In genomic region chr12:3849481-3849880, GRCm38 (mm10) we compare ENCODE assay signal across 18 mouse cellular contexts. TPM values are rescaled to one million over a fixed set of nuclear protein-coding genes. Genes with fewer than 3 reads are reported as not detected.
DNase-seq lines count a peak whose midpoint lies in the region; ATAC-seq and TF ChIP-seq lines count a peak whose summit lies in the region.
"Had no signal": no experiment of that assay in that cellular context is flagged by ENCODE, and none has a peak within 500 bp of the region (broad histone marks: within the 10 kb centered on the region; RNA-seq: fewer than 3 reads in every experiment).

No protein-coding gene starts in this region.

- no peak overlapping the region for H3K4me2 ChIP-seq in hindbrain, embryonic 11.5 days (replicated peaks; ENCODE audit: low read depth, low read length)
- no peak overlapping the region for H3K4me2 ChIP-seq in hindbrain, embryonic 14.5 days (replicated peaks)
- H3K4me2 ChIP-seq in lung, embryonic 14.5 days, result no peak overlapping the region
- H3K4me2 ChIP-seq: heart, embryonic 11.5 days; hindbrain, embryonic 15.5 days; limb, embryonic 12.5 days; liver, embryonic 15.5 days had no signal

- H3K27ac ChIP-seq in hindbrain, embryonic 11.5 days (ENCODE audit: low read depth, low read length), result peak overlapping the region; percentile 56; the same call in 1 of the 2 replicates
- no peak overlapping the region for H3K27ac ChIP-seq in hindbrain, embryonic 14.5 days
- H3K27ac ChIP-seq in lung, embryonic 14.5 days (ENCODE audit: low read depth), result peak overlapping the region; percentile 30; the same call in 1 of the 2 replicates
- peak overlapping the region; percentile 71 for H3K27ac ChIP-seq in embryonic facial prominence, embryonic 10.5 days (replicated peaks)
- H3K27ac ChIP-seq in limb, embryonic 10.5 days, result peak overlapping the region; percentile 86
- H3K27ac ChIP-seq: hindbrain, embryonic 15.5 days; layer of hippocampus, adult 2 months; liver, embryonic 15.5 days had no signal

- no peak for ATAC-seq in hindbrain, embryonic 11.5 days (ENCODE audit: low FRiP score)
- ATAC-seq in hindbrain, embryonic 14.5 days (ENCODE audit: low FRiP score), result no peak
- ATAC-seq in lung, embryonic 14.5 days (ENCODE audit: insufficient read depth), result no peak
- ATAC-seq: forebrain, embryonic 14.5 days had no signal

- 94% methylated on average over 13 of the region's 13 CpGs for WGBS in hindbrain, embryonic 11.5 days
- 93% methylated on average over 13 of the region's 13 CpGs for WGBS in hindbrain, embryonic 14.5 days
- whole genome bisulfite sequencing in lung, embryonic 14.5 days, result 93% methylated on average over 13 of the region's 13 CpGs
- 89% methylated on average over 13 of the region's 13 CpGs for WGBS in embryonic facial prominence, embryonic 10.5 days
- WGBS in limb, embryonic 10.5 days, result 92% methylated on average over 13 of the region's 13 CpGs

- intact Hi-C loops in gastrocnemius, postnatal 14 days (cut with DNase I; ENCODE audit: low total_unique reads), result no loop called here

- H3K27me3 ChIP-seq in hindbrain, embryonic 11.5 days (ENCODE audit: control insufficient read depth, insufficient read depth, low read length), result no peaks in the 10 kb centered on the region
- H3K27me3 ChIP-seq in hindbrain, embryonic 14.5 days (ENCODE audit: control insufficient read depth, insufficient read depth, low read length), result no peaks in the 10 kb centered on the region
- H3K27me3 ChIP-seq in lung, embryonic 14.5 days (ENCODE audit: insufficient read depth, low read length), result no peaks in the 10 kb centered on the region
- peaks cover 44% of the 10 kb centered on the region for H3K27me3 ChIP-seq in embryonic facial prominence, embryonic 10.5 days (replicated peaks; ENCODE audit: low read depth, poor library complexity, severe bottlenecking)
- peaks cover 33% of the 10 kb centered on the region for H3K27me3 ChIP-seq in limb, embryonic 10.5 days (ENCODE audit: low read depth, poor library complexity, severe bottlenecking)
- H3K27me3 ChIP-seq: hindbrain, embryonic 15.5 days; limb, embryonic 12.5 days; liver, embryonic 15.5 days had no signal

- H3K9ac ChIP-seq in hindbrain, embryonic 11.5 days (ENCODE audit: low read depth, low read length), result 0 out of 2 replicates have a peak overlapping the region, but pooled peaks have one; percentile 23
- H3K9ac ChIP-seq in hindbrain, embryonic 14.5 days, result no peak overlapping the region
- H3K9ac ChIP-seq in lung, embryonic 14.5 days, result no peak overlapping the region
- H3K9ac ChIP-seq: hindbrain, embryonic 15.5 days; limb, embryonic 12.5 days; liver, embryonic 15.5 days had no signal

- DNase-seq in hindbrain, embryonic 11.5 days (ENCODE audit: low spot score), result no peak
- no peak for DNase-seq in hindbrain, embryonic 14.5 days (ENCODE audit: low spot score)
- DNase-seq in lung, embryonic 14.5 days, result no peak
- DNase-seq in lung, postnatal 10 days, result no peak
- DNase-seq in embryonic facial prominence, embryonic 10.5 days (ENCODE audit: low spot score), result no peak
- DNase-seq in limb, embryonic 10.5 days (ENCODE audit: low spot score), result no peak
- DNase-seq in gastrocnemius, postnatal 14 days, result no peak
- DNase-seq: adrenal gland, postnatal 10 days; cerebellum, adult 9-10 months; right cerebral cortex, postnatal 4 days; thymus, postnatal 25 days had no signal

- H3K4me1 ChIP-seq in hindbrain, embryonic 11.5 days (replicated peaks; ENCODE audit: control insufficient read depth, insufficient read depth, low read length), result peaks cover 6% of the 10 kb centered on the region
- H3K4me1 ChIP-seq in hindbrain, embryonic 14.5 days (replicated peaks; ENCODE audit: control insufficient read depth, insufficient read depth, low read length), result peaks cover 5% of the 10 kb centered on the region; the same call in 1 of the 2 replicates
- H3K4me1 ChIP-seq in lung, embryonic 14.5 days (ENCODE audit: insufficient read depth), result no peaks in the 10 kb centered on the region
- H3K4me1 ChIP-seq in embryonic facial prominence, embryonic 10.5 days, result peaks cover 29% of the 10 kb centered on the region
- H3K4me1 ChIP-seq in limb, embryonic 10.5 days, result peaks cover 38% of the 10 kb centered on the region
- H3K4me1 ChIP-seq: liver, embryonic 15.5 days had no signal

- H3K36me3 ChIP-seq in hindbrain, embryonic 11.5 days (ENCODE audit: control insufficient read depth, insufficient read depth, low read length), result no peaks in the 10 kb centered on the region
- H3K36me3 ChIP-seq in hindbrain, embryonic 14.5 days (replicated peaks; ENCODE audit: control insufficient read depth, insufficient read depth), result peaks cover 35% of the 10 kb centered on the region
- peaks cover 64% of the 10 kb centered on the region for H3K36me3 ChIP-seq in lung, embryonic 14.5 days (ENCODE audit: insufficient read depth)
- peaks cover 28% of the 10 kb centered on the region for H3K36me3 ChIP-seq in embryonic facial prominence, embryonic 10.5 days (replicated peaks)
- H3K36me3 ChIP-seq in limb, embryonic 10.5 days, result peaks cover 25% of the 10 kb centered on the region
- H3K36me3 ChIP-seq: G1E; liver, embryonic 15.5 days had no signal

- no peak overlapping the region for H3K4me3 ChIP-seq in hindbrain, embryonic 11.5 days (ENCODE audit: low read depth, low read length)
- H3K4me3 ChIP-seq in hindbrain, embryonic 14.5 days (replicated peaks; ENCODE audit: low read length), result no peak overlapping the region
- H3K4me3 ChIP-seq in lung, embryonic 14.5 days (ENCODE audit: low read depth, low read length), result no peak overlapping the region
- no peak overlapping the region for H3K4me3 ChIP-seq in embryonic facial prominence, embryonic 10.5 days
- 0 out of 2 replicates have a peak overlapping the region, but pooled peaks have one; percentile 15 for H3K4me3 ChIP-seq in limb, embryonic 10.5 days
- H3K4me3 ChIP-seq: hindbrain, embryonic 15.5 days; layer of hippocampus, adult 2 months; limb, embryonic 12.5 days; liver, embryonic 15.5 days had no signal

- TF ChIP-seq CTCF in lung, embryonic 14.5 days (IDR thresholded peaks at IDR 0.05; ENCODE audit: low read depth), result no peak

- no peaks in the 10 kb centered on the region for H3K9me3 ChIP-seq in hindbrain, embryonic 11.5 days (ENCODE audit: control insufficient read depth, low read length)
- no peaks in the 10 kb centered on the region for H3K9me3 ChIP-seq in hindbrain, embryonic 14.5 days (ENCODE audit: control insufficient read depth, low read length)
- H3K9me3 ChIP-seq in lung, embryonic 14.5 days (ENCODE audit: low read depth, low read length), result no peaks in the 10 kb centered on the region
- no peaks in the 10 kb centered on the region for H3K9me3 ChIP-seq in embryonic facial prominence, embryonic 10.5 days
- H3K9me3 ChIP-seq in limb, embryonic 10.5 days (replicated peaks), result no peaks in the 10 kb centered on the region
- H3K9me3 ChIP-seq: G1E; hindbrain, embryonic 15.5 days; limb, embryonic 12.5 days; liver, embryonic 15.5 days had no signal

RNA-seq across cellular contexts. Expression of gene Dnmt3a, which starts 43.7 kb away (rescaled TPM):
- 68.6 and 75.5 TPM in 2 replicates for polyA plus RNA-seq in hindbrain, embryonic 11.5 days (2014; fragmentation: Nextera tagmentation; extraction: Ambion mirVana)
- 61.9 and 62.1 TPM in 2 replicates for polyA plus RNA-seq in hindbrain, embryonic 14.5 days (2014; fragmentation: Nextera tagmentation; extraction: Ambion mirVana)
- 88.0 and 95.5 TPM in 2 replicates for polyA plus RNA-seq in lung, embryonic 14.5 days (2014; fragmentation: Nextera tagmentation; extraction: Ambion mirVana)
- polyA plus RNA-seq in embryonic facial prominence, embryonic 10.5 days (2016; fragmentation: Nextera tagmentation; extraction: Ambion mirVana), result 160 and 179 TPM in 2 replicates
- polyA plus RNA-seq in limb, embryonic 10.5 days (2016; fragmentation: Nextera tagmentation; extraction: Ambion mirVana), result 221 and 298 TPM in 2 replicates
- total RNA-seq in gastrocnemius, postnatal 14 days (2021), result 100 to 1,000 TPM; 119 to 137 TPM
